Mouse (Mus musculus) limb, embryonic 10.5 days (tissue): Measurements from ENCODE around the gene Trpv4. TPM values are rescaled to one million over a fixed set of nuclear protein-coding genes. Genes with fewer than 3 reads are reported as not detected.

ENCODE experiments used
- DNase-seq: peaks from one replicate; pipeline ENCODE4 v3.0.0-alpha.2; 2017; ENCODE audit warnings: low spot score
- H3K27ac ChIP-seq: fragments of 300-500 bp; sonication (generic); 2 replicates; pipeline ENCODE4 v1.5.1; 2016; ENCODE audit warnings: mild to moderate bottlenecking
- H3K27me3 ChIP-seq: fragments of 300-500 bp; sonication (generic); 2 replicates; pipeline ENCODE4 v1.6.1; 2016; ENCODE audit warnings: low read depth, mild to moderate bottlenecking; ENCODE audit not compliant: poor library complexity, severe bottlenecking
- H3K36me3 ChIP-seq: fragments of 300-500 bp; sonication (generic); 2 replicates; pipeline ENCODE4 v1.6.1; 2016; ENCODE audit warnings: mild to moderate bottlenecking, moderate library complexity
- H3K4me1 ChIP-seq: fragments of 300-500 bp; sonication (generic); 2 replicates; pipeline ENCODE4 v1.6.1; 2016
- H3K4me3 ChIP-seq: fragments of 300-500 bp; sonication (generic); 2 replicates; pipeline ENCODE4 v1.5.1; 2016; ENCODE audit warnings: mild to moderate bottlenecking, moderate library complexity
- H3K9me3 ChIP-seq: fragments of 300-500 bp; sonication (generic); replicated peaks from 2 replicates; pipeline ENCODE4 v1.6.1; 2016; ENCODE audit warnings: mild to moderate bottlenecking
- WGBS: fragments of 180-500 bp; shearing (Covaris S2); methylation state at CpG from one replicate; pipeline ENCODE4 v1.1.7; 2016; 5-methylcytosine and 5-hydroxymethylcytosine counted together
- polyA plus RNA-seq: library from polyadenylated mRNA; unstranded; fragments of >200 nt; fragmentation: Nextera tagmentation; extraction: Ambion mirVana; gene quantifications from 2 replicates; pipeline ENCODE4 v1.2.1, GENCODE M21; 2016

Gene Trpv4
- polyA plus RNA-seq, 1 experiment from 2014 or later, result 0.31 TPM

DNA sequence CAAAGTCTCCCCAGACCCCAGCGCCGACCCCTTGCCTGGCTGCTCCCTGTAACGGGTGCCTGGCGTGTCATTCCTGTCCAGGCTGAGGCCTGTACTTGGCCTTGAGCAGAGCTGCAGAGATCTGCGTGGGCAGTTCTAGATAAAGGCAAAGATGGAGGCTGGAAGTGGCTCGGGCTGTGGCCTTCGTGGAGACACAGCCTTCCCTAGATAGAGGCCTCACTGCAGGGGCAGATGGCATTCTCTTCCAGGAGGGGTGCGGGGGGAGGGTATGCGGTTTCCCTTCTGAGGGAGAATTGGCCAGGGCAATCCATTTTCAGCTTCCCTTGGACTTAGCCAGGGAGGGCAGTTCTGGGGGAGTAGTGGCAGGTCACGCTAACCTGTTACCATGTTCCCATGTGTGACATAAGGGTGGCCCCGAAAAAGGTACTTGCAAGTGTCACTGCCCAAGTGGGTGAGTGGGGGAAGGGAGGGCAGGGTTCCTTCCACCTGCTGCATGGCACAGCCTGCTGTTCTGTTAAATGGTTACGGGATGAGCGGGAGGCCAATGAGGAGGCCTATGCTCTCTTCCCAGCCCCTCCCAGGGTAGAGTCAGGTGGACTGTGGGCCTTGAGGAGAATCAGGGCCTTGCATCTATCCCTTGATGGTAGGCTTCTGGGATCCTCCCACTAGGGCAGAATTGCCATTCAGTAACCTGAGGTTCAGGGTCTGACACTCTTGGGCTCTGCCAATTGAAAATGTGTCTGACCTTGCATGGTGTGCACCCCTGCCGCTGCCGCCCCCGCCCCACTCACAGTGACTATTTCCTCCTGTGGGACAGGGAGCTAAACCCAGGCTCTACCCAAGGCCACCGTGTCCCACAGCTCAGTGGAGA is 67.9 kb downstream of the Trpv4 start:
- peaks cover 91% of the 10 kb centered on the region for H3K4me1 ChIP-seq
- peaks cover 15% of the 10 kb centered on the region; the same call in 1 of the 2 replicates for H3K27me3 ChIP-seq
- H3K9me3 ChIP-seq, result no peaks in the 10 kb centered on the region
- no peak overlapping the region for H3K4me3 ChIP-seq
- H3K27ac ChIP-seq, result no peak overlapping the region
- no peak for DNase-seq
- H3K36me3 ChIP-seq, result no peaks in the 10 kb centered on the region
- 86% methylated on average over 17 of the region's 17 CpGs for WGBS

DNA sequence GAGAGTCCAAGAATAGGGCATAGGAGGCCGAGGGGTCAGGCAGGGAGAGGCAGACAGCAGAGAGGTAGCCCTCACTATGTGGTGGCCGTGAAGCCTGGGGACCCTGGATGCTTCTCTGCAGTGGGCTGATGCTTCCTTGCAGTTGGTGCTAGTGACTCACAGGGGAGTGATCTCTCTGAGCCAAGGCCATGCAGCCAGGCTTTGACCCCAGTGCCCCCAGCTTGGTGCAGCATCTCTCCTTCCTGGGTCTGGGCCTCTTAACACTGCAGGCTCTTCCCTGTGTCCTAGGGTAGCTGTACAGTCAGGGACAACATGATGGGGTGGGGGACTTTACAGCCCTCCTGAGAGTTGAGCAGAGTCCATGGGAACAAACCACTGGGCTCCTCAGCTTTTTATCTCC is 68.8 kb downstream of the Trpv4 start:
- H3K27ac ChIP-seq, result no peak overlapping the region; the same call in 1 of the 2 replicates
- peaks cover 21% of the 10 kb centered on the region for H3K27me3 ChIP-seq
- 48% methylated on average over 2 of the region's 2 CpGs for WGBS
- no peaks in the 10 kb centered on the region for H3K36me3 ChIP-seq
- peaks cover 91% of the 10 kb centered on the region for H3K4me1 ChIP-seq
- no peak for DNase-seq
- no peaks in the 10 kb centered on the region for H3K9me3 ChIP-seq
- no peak overlapping the region for H3K4me3 ChIP-seq

DNA sequence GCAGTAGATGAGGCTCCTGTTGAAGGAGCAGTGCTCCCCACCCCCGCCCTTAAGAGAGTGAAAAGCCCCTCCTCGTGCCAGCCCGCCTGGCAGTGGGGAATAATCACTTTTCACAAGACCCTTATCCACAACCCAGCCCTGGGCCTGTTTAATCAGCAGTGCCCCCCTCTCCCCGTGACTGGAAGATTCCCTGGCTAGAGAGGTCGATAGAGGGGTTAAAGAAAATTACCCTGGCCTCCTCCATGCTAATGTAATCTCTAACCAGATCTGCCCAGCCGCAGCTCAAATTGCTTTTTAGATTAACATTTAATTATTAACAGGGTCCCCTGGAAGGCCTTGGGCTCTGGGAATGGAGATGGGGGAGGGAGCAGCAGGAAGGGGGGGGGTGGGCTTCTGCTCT is 69.2 kb downstream of the Trpv4 start:
- no peak overlapping the region for H3K4me3 ChIP-seq
- peaks cover 91% of the 10 kb centered on the region for H3K4me1 ChIP-seq

DNA sequence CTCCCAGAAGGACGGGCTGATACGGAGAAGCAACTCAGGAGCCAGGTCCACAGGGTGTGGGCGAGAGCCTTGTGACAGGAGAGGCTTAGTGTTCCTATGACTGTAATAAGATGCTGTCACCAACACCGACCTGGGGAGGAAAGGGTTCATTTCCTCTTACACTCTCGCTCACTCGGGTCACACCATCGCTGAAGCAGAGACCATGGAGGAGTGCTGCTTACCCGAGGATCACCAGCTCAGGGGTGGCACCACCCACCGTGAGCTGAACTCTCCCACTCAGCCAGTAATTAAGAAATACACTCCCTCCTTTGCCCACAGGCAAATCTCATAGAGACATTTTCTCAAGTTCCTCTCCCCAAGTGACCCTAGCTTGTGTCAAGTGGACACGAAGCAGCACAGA is 69.8 kb downstream of the Trpv4 start:
- no peak overlapping the region for H3K27ac ChIP-seq
- 64% methylated on average over 10 of the region's 10 CpGs for WGBS
- no peak overlapping the region for H3K4me3 ChIP-seq
- H3K4me1 ChIP-seq, result peaks cover 91% of the 10 kb centered on the region
- DNase-seq, result no peak
- no peaks in the 10 kb centered on the region for H3K36me3 ChIP-seq
- H3K27me3 ChIP-seq, result peaks cover 28% of the 10 kb centered on the region
- no peaks in the 10 kb centered on the region for H3K9me3 ChIP-seq

More for the DNA sequence above, 69.2 kb downstream of the Trpv4 start:
- WGBS, result 35% methylated on average over 6 of the region's 6 CpGs
- H3K36me3 ChIP-seq, result no peaks in the 10 kb centered on the region
- H3K27ac ChIP-seq, result no peak overlapping the region
- peaks cover 24% of the 10 kb centered on the region for H3K27me3 ChIP-seq
- no peak for DNase-seq
- no peaks in the 10 kb centered on the region for H3K9me3 ChIP-seq

DNA sequence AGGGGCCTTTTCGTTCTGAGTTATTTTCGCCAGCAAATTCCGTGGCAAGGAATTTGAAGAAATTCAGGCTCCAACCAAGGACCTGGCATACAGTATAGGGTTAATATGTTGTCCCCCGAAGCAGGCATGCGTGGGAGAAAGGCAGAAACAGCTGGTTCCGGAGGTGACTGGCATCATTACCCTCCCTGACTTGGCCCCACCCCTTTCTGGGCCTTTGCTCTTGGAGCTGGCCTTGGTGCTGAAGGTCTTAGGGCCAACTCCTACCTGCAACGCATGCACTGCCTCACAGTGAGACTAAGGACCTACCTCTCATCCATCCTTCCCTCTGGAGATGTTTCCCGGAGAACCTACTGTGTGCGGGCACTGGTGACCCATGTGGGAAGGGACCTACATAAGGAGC is 70.3 kb downstream of the Trpv4 start:
- Histone ChIP-seq H3K4me1 (peaks cover 90% of the 10 kb centered on the region), H3K36me3 (no peaks in the 10 kb centered on the region), H3K4me3 (no peak overlapping the region), H3K9me3 (no peaks in the 10 kb centered on the region), H3K27me3 (peaks cover 28% of the 10 kb centered on the region), H3K27ac (no peak overlapping the region)
- peak; percentile 91 for DNase-seq
- 38% methylated on average over 9 of the region's 9 CpGs for WGBS

DNA sequence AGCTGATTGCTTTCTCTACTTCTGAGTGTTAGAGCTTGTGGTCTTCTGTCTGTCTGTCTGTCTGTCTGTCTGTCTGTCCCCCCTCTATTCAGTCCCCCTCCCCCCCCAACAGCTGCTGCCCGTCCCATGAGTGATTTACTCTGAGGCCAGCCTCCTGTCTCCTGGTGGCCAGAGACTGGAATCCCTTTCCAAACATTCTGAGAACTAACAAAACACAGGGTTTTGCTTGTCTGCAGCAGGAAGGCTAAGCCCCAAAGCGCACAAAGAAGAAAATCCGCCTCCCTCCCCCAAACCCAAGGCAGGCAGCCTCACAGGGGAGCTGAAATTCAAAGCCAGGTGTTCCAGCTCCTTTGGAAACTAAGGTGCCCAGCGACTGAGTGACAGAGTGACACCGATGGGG is 72.5 kb downstream of the Trpv4 start:
- DNase-seq, result no peak
- Histone ChIP-seq H3K9me3 (no peaks in the 10 kb centered on the region), H3K4me1 (peaks cover 68% of the 10 kb centered on the region), H3K4me3 (no peak overlapping the region), H3K36me3 (no peaks in the 10 kb centered on the region), H3K27me3 (peaks cover 28% of the 10 kb centered on the region), H3K27ac (0 out of 2 replicates have a peak overlapping the region, but pooled peaks have one; percentile 33)
- 15% methylated on average over 5 of the region's 5 CpGs for WGBS

DNA sequence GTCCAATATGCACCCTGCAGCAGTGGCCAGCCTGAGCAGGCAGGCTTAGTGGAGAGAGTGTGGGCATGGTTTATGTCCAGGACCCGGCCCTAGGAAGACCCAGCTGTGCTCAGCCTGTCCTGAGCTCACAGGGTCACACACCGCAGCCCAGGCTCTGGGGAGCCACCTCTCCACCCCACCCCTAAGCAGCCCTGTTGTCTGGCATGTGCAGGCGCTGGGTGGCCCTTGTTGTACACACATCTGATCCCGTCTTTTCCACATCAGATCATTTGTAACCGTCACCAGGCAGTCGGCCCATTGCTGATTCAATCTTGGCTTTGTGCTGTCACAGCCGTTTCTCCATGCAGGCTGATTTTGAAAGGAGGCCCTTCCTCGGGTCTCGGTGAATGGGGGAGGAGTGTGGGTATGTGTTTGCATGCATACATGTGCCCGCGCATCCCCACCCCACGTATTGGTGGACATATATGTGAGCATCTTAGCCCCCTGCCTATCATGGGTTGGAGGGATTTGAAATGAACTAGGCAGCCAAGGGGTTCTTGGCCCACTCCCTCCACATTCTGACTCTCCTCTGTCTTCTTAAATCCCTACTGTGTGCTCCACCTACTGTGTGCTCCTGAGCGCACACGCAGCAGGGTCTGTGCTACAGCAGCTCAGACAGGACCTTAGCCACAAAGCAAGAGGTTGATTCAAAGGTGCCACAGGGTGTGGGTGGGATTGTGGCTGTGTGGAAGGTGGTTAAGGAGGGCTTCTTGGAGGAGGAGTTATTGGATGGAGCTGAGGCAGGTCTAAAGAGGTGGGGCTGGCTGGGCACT is 73.7 kb downstream of the Trpv4 start:
- H3K27me3 ChIP-seq, result peaks cover 28% of the 10 kb centered on the region
- DNase-seq, result no peak
- 68% methylated on average over 14 of the region's 14 CpGs for WGBS
- H3K36me3 ChIP-seq, result peaks cover 2% of the 10 kb centered on the region; the same call in 1 of the 2 replicates
- peak overlapping the region; percentile 32; the same call in 1 of the 2 replicates for H3K27ac ChIP-seq
- H3K4me1 ChIP-seq, result peaks cover 62% of the 10 kb centered on the region
- no peak overlapping the region for H3K4me3 ChIP-seq
- H3K9me3 ChIP-seq, result no peaks in the 10 kb centered on the region

DNA sequence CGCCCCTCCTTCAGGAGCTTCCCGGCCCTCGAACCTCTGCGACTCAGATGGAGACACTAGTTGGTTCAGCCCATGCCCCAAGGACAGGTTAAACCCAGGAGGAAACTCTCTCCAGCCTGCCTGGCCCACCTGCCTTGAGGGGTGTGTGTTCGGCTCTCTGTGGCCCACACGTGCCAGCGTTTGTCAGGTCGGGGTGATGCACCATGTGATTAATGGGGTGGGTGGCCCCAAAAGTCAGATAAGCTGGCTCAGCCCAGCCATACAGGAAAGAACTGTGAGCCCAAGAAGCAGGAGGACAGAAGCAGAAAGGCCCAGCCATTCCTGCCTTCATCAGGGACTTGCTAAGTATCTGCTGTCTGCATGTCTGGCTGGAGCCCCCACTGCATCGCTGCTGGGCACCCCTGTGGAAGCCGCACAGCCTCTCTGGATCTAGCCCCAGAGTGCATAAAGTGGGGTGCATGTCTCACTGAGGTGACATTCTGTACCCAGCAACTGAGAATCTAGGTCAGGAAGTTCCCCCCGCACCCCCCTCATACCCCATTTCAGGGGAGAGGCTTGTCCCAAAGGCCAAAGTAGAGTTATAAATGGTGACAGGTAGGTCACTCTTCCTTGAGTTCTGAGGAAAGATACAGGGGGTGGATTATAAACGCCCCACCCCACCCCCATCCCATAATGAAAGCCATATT is 74.6 kb downstream of the Trpv4 start:
- H3K36me3 ChIP-seq, result peaks cover 3% of the 10 kb centered on the region; the same call in 1 of the 2 replicates
- H3K4me3 ChIP-seq, result no peak overlapping the region
- no peaks in the 10 kb centered on the region for H3K9me3 ChIP-seq
- H3K27me3 ChIP-seq, result peaks cover 28% of the 10 kb centered on the region
- no peak for DNase-seq
- peaks cover 55% of the 10 kb centered on the region for H3K4me1 ChIP-seq
- WGBS, result 77% methylated on average over 12 of the region's 12 CpGs
- H3K27ac ChIP-seq, result no peak overlapping the region

DNA sequence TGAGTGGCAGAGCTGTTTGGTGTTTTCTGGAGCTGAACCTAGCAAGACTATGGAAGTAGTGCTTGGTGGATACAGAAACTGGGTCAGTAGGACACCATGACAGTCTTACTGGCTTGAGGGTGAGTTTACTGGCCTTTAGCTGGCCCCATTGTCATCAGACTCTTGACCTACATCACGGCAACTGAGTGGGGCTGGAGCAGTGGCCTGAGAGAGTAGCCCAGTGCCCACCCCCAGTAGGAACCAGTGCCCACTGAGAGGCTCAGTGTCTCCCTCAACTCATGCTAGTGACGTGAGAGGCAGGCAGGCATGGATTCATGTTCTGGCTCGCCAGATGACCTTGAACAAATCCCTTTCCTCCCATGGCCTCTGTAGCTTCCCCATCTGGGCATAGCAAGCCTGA is 75.2 kb downstream of the Trpv4 start:
- H3K36me3 ChIP-seq, result peaks cover 3% of the 10 kb centered on the region; the same call in 1 of the 2 replicates
- H3K4me1 ChIP-seq, result peaks cover 49% of the 10 kb centered on the region
- no peak overlapping the region for H3K4me3 ChIP-seq
- H3K27me3 ChIP-seq, result peaks cover 28% of the 10 kb centered on the region
- H3K27ac ChIP-seq, result no peak overlapping the region
- no peaks in the 10 kb centered on the region for H3K9me3 ChIP-seq
- 79% methylated on average over 3 of the region's 3 CpGs for WGBS
- no peak for DNase-seq

DNA sequence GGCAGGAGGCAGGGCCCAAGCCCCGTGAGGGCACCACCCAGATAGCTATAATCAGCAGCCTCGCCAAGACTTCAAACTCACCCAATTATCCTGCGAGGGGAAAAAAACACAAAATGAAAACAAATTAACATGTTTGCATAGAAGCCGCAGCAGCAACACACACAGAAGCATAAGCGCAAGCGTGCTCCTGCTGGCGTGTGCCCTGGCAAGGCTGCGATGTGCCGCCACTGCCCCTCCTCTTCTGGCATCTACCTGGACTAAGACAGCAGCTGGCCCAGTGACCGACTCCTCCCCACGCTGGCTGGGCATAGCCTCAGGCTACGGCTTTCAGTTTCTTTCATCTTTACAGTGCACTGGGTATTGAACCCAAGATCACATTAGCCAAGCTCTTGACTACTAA is 76.7 kb downstream of the Trpv4 start:
- Histone ChIP-seq H3K36me3 (peaks cover 3% of the 10 kb centered on the region; the same call in 1 of the 2 replicates), H3K9me3 (no peaks in the 10 kb centered on the region), H3K27ac (no peak overlapping the region), H3K4me3 (no peak overlapping the region), H3K4me1 (peaks cover 42% of the 10 kb centered on the region), H3K27me3 (peaks cover 22% of the 10 kb centered on the region)
- WGBS, result 87% methylated on average over 12 of the region's 12 CpGs
- no peak for DNase-seq

DNA sequence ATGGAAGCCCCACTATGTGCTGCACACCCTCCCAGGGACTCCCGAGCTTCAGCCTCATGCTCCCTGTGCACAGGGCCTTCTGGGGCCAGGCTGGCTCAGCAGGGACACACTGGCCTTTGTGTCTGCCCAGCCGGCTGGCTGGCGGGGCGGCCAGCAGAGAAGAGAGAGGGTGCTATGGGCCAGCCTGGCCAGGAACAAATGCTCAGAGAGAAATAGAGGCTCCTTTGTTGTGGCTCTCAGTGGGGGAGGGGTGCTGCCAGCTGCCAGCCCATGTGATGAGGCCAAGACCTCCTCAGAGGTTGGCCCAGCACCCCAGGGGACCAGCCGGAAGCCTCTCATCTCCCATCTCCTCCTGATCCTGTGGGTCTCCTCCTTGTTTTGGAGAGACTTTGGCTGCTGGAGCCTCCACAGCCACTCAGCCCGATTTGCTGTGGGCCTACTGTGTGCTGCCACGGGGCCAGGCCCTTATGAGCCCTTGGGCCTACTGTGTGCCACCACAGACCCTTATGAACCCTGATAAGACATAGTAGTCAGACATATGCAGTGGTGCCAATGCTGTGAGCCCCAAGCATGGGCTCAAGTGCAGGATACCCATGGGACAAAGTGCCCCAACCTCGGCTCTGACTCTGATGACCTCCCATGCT is 78.4 kb downstream of the Trpv4 start:
- H3K27me3 ChIP-seq, result peaks cover 26% of the 10 kb centered on the region
- 62% methylated on average over 8 of the region's 8 CpGs for WGBS
- DNase-seq, result no peak
- H3K9me3 ChIP-seq, result no peaks in the 10 kb centered on the region
- H3K36me3 ChIP-seq, result peaks cover 3% of the 10 kb centered on the region; the same call in 1 of the 2 replicates
- peak overlapping the region; percentile 19; the same call in 1 of the 2 replicates for H3K27ac ChIP-seq
- H3K4me1 ChIP-seq, result peaks cover 41% of the 10 kb centered on the region
- no peak overlapping the region for H3K4me3 ChIP-seq

DNA sequence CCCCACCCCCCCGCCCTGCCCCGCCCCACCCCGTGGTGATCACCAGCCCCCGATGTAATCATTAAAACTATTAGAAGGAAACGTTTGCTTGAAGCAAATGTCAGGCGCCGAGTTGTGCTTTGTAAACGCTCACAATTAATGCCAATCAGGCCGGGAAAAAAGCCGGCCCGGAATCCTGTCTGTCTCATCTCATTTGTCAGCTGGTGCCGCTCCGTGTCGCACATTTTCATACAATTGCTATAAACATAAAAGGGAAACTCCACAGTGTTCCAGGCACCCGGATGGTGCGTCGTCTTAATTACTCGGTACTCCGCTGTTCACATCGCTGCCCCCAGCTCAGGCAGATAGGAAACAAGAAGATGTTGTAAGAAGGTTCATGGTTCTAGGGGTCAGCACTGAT is 79.9 kb downstream of the Trpv4 start:
- Histone ChIP-seq H3K36me3 (peaks cover 3% of the 10 kb centered on the region; the same call in 1 of the 2 replicates), H3K27ac (no peak overlapping the region), H3K9me3 (no peaks in the 10 kb centered on the region), H3K4me1 (peaks cover 38% of the 10 kb centered on the region), H3K27me3 (peaks cover 32% of the 10 kb centered on the region), H3K4me3 (no peak overlapping the region)
- WGBS, result 75% methylated on average over 20 of the region's 20 CpGs
- DNase-seq, result no peak
